Mouse (Mus musculus) embryo, embryonic 9.5 days (tissue): ENCODE measurements around the gene Tmem255b.
A peak's percentile ranks its signal among the peaks of the same experiment; 100 is the strongest.

Experiments used
- DNase-seq: peaks from one replicate; pipeline ENCODE4 v3.0.0-alpha.2; 2017; ENCODE audit errors: extremely low spot score

Tmem255b gene

GRCm38 (mm10) chr8:13446456-13446855 lies 11.5 kb downstream of the Tmem255b start:
- no peak for DNase-seq

GRCm38 (mm10) chr8:13448145-13448544 lies 13.2 kb downstream of the Tmem255b start:
- peak; percentile 34 for DNase-seq

- DNase-seq, result no peak
Observed at GRCm38 (mm10) chr8:13451747-13452277, 16.8 kb downstream of the Tmem255b start.

GRCm38 (mm10) chr8:13454341-13455113 lies 19.5 kb downstream of the Tmem255b start:
- DNase-seq, result no peak

GRCm38 (mm10) chr8:13455295-13455694 lies 20.3 kb downstream of the Tmem255b start:
- peak; percentile 33 for DNase-seq

GRCm38 (mm10) chr8:13459431-13459830 lies 24.4 kb downstream of the Tmem255b start:
- no peak for DNase-seq

GRCm38 (mm10) chr8:13461085-13461765 lies 26.2 kb downstream of the Tmem255b start:
- no peak for DNase-seq

- peak; percentile 61 for DNase-seq
Observed at GRCm38 (mm10) chr8:13461843-13462242, 26.9 kb downstream of the Tmem255b start.

- DNase-seq, result no peak
Observed at GRCm38 (mm10) chr8:13462392-13462791, 27.4 kb downstream of the Tmem255b start.

GRCm38 (mm10) chr8:13465324-13465723 lies 30.3 kb downstream of the Tmem255b start:
- DNase-seq, result no peak

- no peak for DNase-seq
Observed at GRCm38 (mm10) chr8:13466989-13467388, 32.0 kb downstream of the Tmem255b start.

GRCm38 (mm10) chr8:13468737-13469136 lies 33.7 kb downstream of the Tmem255b start:
- no peak for DNase-seq

- DNase-seq, result no peak
Observed at GRCm38 (mm10) chr8:13471484-13471883, 36.5 kb downstream of the Tmem255b start.

- no peak for DNase-seq
Observed at GRCm38 (mm10) chr8:13472284-13472683, 37.3 kb downstream of the Tmem255b start.

- DNase-seq, result no peak
Observed at GRCm38 (mm10) chr8:13475892-13476291, 40.9 kb downstream of the Tmem255b start.

- DNase-seq, result no peak
Observed at GRCm38 (mm10) chr8:13481089-13481554, 46.1 kb downstream of the Tmem255b start.

GRCm38 (mm10) chr8:13481596-13481995 lies 46.6 kb downstream of the Tmem255b start:
- DNase-seq, result no peak

- no peak for DNase-seq
Observed at GRCm38 (mm10) chr8:13482101-13482801, 47.3 kb downstream of the Tmem255b start.

GRCm38 (mm10) chr8:13483191-13483590 lies 48.2 kb downstream of the Tmem255b start:
- no peak for DNase-seq

- no peak for DNase-seq
Observed at GRCm38 (mm10) chr8:13489351-13489750, 54.4 kb downstream of the Tmem255b start.

GRCm38 (mm10) chr8:13489986-13490910 lies 55.3 kb downstream of the Tmem255b start:
- no peak for DNase-seq
